ENCODE assay signal across 25 mouse cellular contexts in genomic region chr11:120060634-120061033, GRCm38 (mm10).
"Had no signal": no experiment of that assay in that cellular context is flagged by ENCODE, and none has a peak within 500 bp of the region (broad histone marks: within the 10 kb centered on the region; RNA-seq: fewer than 3 reads in every experiment).

No protein-coding gene starts in this region.

- ATAC-seq: hindbrain, postnatal 0 days had no signal

- H3K9me3 ChIP-seq: heart, embryonic 13.5 days; heart, embryonic 15.5 days; hindbrain, embryonic 13.5 days; hindbrain, embryonic 15.5 days; limb, embryonic 10.5 days; limb, embryonic 12.5 days; liver, embryonic 13.5 days; liver, embryonic 15.5 days had no signal

- H3K36me3 ChIP-seq: heart, embryonic 15.5 days; liver, embryonic 13.5 days; liver, embryonic 15.5 days had no signal

- H3K4me3 ChIP-seq: heart, adult 2 months; heart, embryonic 13.5 days; heart, embryonic 15.5 days; hindbrain, embryonic 13.5 days; hindbrain, embryonic 15.5 days; layer of hippocampus, adult 2 months; left cerebral cortex, adult 2 months; limb, embryonic 10.5 days; limb, embryonic 12.5 days; liver, embryonic 13.5 days; liver, embryonic 15.5 days had no signal

- H3K4me1 ChIP-seq: limb, embryonic 12.5 days; liver, embryonic 13.5 days; liver, embryonic 15.5 days had no signal

- H3K9ac ChIP-seq: heart, embryonic 13.5 days; heart, embryonic 15.5 days; hindbrain, embryonic 13.5 days; hindbrain, embryonic 15.5 days; limb, embryonic 12.5 days; liver, embryonic 13.5 days; liver, embryonic 15.5 days had no signal

- H3K4me2 ChIP-seq: heart, embryonic 11.5 days; heart, embryonic 13.5 days; heart, embryonic 15.5 days; hindbrain, embryonic 13.5 days; hindbrain, embryonic 15.5 days; limb, embryonic 12.5 days; liver, embryonic 11.5 days; liver, embryonic 13.5 days; liver, embryonic 15.5 days had no signal

- H3K27me3 ChIP-seq: heart, embryonic 13.5 days; heart, embryonic 15.5 days; hindbrain, embryonic 13.5 days; hindbrain, embryonic 15.5 days; limb, embryonic 12.5 days; liver, embryonic 13.5 days had no signal

- H3K27ac ChIP-seq: heart, adult 2 months; heart, embryonic 13.5 days; heart, embryonic 15.5 days; hindbrain, embryonic 13.5 days; hindbrain, embryonic 15.5 days; hindbrain, postnatal 0 days; layer of hippocampus, adult 2 months; left cerebral cortex, adult 2 months; limb, embryonic 10.5 days; limb, embryonic 12.5 days; liver, embryonic 13.5 days; liver, embryonic 15.5 days had no signal

- DNase-seq: gastrocnemius, postnatal 14 days; gastrocnemius, postnatal 36 days; heart, adult 11 months; heart, adult 2 months; heart, postnatal 14 days; heart, postnatal 36 days; kidney, adult 2 months; kidney, adult 9 months; kidney, postnatal 10 days; kidney, postnatal 25 days; kidney, postnatal 4 days; liver; liver, embryonic 13.5 days had no signal
